Mouse (Mus musculus): ENCODE measurements around the gene Trafd1.

DNA sequence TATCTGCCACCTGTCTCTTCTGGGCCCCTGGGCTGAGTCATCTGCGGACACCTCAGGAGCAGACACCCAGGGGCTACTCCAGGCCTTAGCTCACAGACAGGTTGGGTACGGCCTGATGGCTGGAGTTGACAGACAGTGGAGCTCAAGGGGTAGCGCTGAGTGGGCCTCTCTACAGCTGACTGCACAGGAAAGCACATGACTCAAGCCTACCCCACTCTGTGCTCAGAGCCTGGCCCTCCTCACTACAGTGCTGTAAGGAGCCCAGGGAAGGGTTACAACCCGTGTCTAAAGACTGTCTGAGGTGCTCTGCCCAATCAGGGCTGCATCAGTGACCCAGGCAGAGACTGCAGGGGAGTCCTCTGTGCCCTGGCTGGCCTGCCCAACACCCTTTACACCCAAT lies 18.2 kb downstream of the Trafd1 start:
- TF ChIP-seq CTCF (conservative IDR thresholded peaks at IDR 0.05; ENCODE audit: insufficient read depth, insufficient read length, low read depth, low read length) = no peak
- no peak for TF ChIP-seq POLR2A (IDR thresholded peaks at IDR 0.05; ENCODE audit: low read depth, low read length)
